Mouse (Mus musculus) heart, postnatal 14 days (tissue): ENCODE results near the gene Nsg1. TPM values are rescaled to one million over a fixed set of nuclear protein-coding genes. Genes with fewer than 3 reads are reported as not detected.

ENCODE experiments used
- DNase-seq, 2 experiments: peaks; one replicate each; pipeline ENCODE4 v3.0.0; 2021 to 2022
- intact Hi-C: fragments of 180-260 bp; cut with DNase I; formaldehyde crosslinking; loops from one replicate; pipeline ENCODE4 v1.15.1; 2025
- total RNA-seq, 2 experiments: library from RNA; stranded (reverse); gene quantifications; 2 replicates each; pipeline ENCODE4 v1.2.3; 2021

Gene Nsg1
- total RNA-seq, 2 experiments from 2014 or later: 8.8 to 11.9 TPM

DNA sequence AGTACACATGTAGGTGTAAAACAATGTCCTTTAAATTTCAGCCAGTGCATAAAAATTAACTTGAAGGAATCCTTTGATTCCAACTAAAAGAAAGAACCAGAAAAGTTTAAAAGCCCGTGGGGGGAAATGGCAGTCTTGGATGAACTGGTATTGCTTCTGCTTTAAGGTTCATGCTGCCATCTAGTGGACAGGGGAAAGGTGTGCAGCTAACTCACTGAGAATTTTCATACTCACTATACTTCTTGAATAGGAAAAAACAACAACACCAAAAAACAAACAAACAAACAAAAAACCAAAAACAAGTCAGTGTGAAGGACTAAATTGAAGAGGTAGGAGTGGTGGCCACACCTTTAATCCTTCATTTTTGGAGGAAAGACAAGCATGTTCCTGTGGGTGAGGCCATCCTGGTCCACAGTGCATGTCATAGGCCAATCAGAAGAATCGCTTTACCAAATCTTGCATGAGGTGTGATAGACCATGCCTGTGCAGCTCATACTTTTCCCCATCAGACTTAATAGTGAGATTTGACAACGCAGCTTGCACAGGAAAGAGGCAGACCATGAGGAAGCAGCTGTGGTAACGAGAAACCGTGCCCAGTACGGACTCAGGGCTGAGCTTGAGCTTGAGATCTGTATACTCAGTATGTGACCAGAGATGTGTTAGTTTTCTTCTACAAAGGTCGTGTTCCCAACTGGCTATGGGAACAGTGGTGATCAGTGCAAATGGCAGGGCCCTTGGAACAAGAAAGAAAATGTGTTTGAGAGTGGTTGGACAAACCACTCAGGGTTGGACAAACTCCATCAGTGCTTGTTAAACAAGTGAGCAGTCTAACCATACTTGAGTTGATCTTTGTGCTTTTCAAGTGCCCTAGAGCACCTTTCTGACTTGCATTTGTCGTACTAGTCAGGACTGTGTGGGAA, 68.4 kb downstream of the Nsg1 start:
- intact Hi-C loops: loop anchor here (10.0 kb wide), 1 partner anchor 797 kb away; no protein-coding TSS in a partner anchor
- peak in 1 of 2 experiments; percentile 63 for DNase-seq

DNA sequence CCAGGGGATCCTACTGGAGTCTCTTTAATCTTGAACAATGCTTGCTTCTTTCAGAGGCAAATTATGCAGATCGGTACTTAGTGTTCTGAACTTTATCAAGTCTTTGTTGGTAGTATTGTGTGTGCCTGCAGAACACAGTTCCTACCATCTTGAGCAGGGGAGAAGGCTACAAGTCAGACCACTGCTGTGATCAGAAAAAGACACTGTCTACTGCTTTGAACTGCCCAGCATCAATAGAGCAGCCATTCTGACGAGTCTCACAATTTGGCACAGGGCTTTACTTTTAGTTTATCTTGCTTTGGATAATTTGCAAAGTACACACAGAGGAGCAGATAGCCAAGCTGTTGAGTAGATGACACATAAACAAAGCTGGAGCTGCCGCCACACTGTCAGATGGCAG, 69.1 kb downstream of the Nsg1 start:
- intact Hi-C loops: loop anchor here (10.0 kb wide), 1 partner anchor 796 kb away; no protein-coding TSS in a partner anchor
- no peak for DNase-seq

DNA sequence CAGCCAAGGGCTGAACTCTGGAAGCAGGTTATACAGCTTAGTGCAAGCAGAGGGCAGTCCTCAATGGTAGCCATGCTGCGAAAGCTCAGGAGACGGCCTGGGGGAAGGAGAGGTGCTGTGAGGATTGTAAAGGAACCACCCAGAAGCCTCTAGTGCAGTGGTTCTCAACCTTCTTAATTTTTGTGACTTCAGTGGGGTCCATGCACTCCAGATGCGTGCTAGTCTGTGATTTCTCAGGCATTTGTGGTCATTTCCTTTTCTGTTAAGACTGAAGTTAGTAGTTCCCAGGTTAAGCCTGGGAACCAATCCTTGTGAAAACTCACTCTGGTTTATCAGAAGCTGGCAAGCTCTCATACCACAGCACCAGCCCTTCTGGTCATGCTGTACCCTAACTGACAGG, 69.6 kb downstream of the Nsg1 start:
- DNase-seq: no peak

More for the DNA sequence above, 69.6 kb downstream of the Nsg1 start:
- intact Hi-C loops: loop anchor here (10.0 kb wide), 1 partner anchor 795 kb away; no protein-coding TSS in a partner anchor

Other genes with a start within 250 kb of the Nsg1 start
- 10 to 100 TPM; 17.0 to 17.7 TPM for gene Stx18, start 121.2 kb downstream of the Nsg1 start, total RNA-seq
- 1 to 10 TPM; 4.8 to 5.5 TPM for gene Zbtb49, start 60.5 kb upstream of the Nsg1 start, total RNA-seq
- 10 to 100 TPM; 13.1 to 13.7 TPM for gene Lyar, start 60.6 kb upstream of the Nsg1 start, total RNA-seq
- 10 to 100 TPM; 15.8 to 16.9 TPM for gene Tmem128, start 100.3 kb upstream of the Nsg1 start, total RNA-seq
- 1 to 10 TPM in 1 of 2 experiments, not detected in 1; 2.1 TPM for gene Otop1, start 116.1 kb upstream of the Nsg1 start, total RNA-seq
- gene Drd5, start 159.5 kb upstream of the Nsg1 start, total RNA-seq: not detected